Mouse (Mus musculus) frontal cortex, postnatal 25 days (tissue): ENCODE measurements around the gene Krtap21-1.

Source experiments
- DNase-seq, 2 experiments: peaks; one replicate each; pipeline ENCODE4 v3.0.0; 2022; ENCODE audit warnings: low spot score in 2 of 2

Gene Krtap21-1

GRCm38 (mm10) chr16:89403768-89404167 is at the start of gene Krtap21-1:
Krtap21-1 (minus strand) TSS chr16:89403868.
- DNase-seq, result no peak

GRCm38 (mm10) chr16:89429586-89429985 is 25.9 kb upstream of the Krtap21-1 start:
- DNase-seq, result no peak

- no peak for DNase-seq
Measured at GRCm38 (mm10) chr16:89425310-89425709, 21.6 kb upstream of the Krtap21-1 start.

GRCm38 (mm10) chr16:89420011-89420410 is 16.3 kb upstream of the Krtap21-1 start, which contains the start of gene Krtap6-2:
Krtap6-2 (minus strand) TSS chr16:89420111.
- DNase-seq, result no peak

GRCm38 (mm10) chr16:89416311-89416710 is 12.6 kb upstream of the Krtap21-1 start:
- DNase-seq, result no peak

- DNase-seq, result no peak
Measured at GRCm38 (mm10) chr16:89410345-89411068, 6.8 kb upstream of the Krtap21-1 start.

- DNase-seq, result no peak
Measured at GRCm38 (mm10) chr16:89372734-89373461, 30.8 kb downstream of the Krtap21-1 start.
